Mouse (Mus musculus): ENCODE results near the gene Dusp14.

Dusp14 gene

GRCm38 (mm10) chr11:84067720-84068190, 1.3 kb downstream of the Dusp14 start:
- in situ Hi-C loops (cut with MboI; ENCODE audit: unreplicated experiment in 2 of 2) = no loop called here

- in situ Hi-C loops (cut with MboI; ENCODE audit: unreplicated experiment in 2 of 2) = no loop called here
Observed at GRCm38 (mm10) chr11:84066927-84067645, 2.0 kb downstream of the Dusp14 start.

GRCm38 (mm10) chr11:84066071-84066481, 3.0 kb downstream of the Dusp14 start:
- in situ Hi-C loops (cut with MboI; ENCODE audit: unreplicated experiment in 2 of 2) = no loop called here

GRCm38 (mm10) chr11:84063631-84064209, 5.3 kb downstream of the Dusp14 start:
- in situ Hi-C loops (cut with MboI; ENCODE audit: unreplicated experiment in 2 of 2) = no loop called here

GRCm38 (mm10) chr11:84062805-84063204, 6.3 kb downstream of the Dusp14 start:
- in situ Hi-C loops (cut with MboI; ENCODE audit: unreplicated experiment in 2 of 2) = no loop called here

GRCm38 (mm10) chr11:84061881-84062280, 7.2 kb downstream of the Dusp14 start:
- in situ Hi-C loops (cut with MboI; ENCODE audit: unreplicated experiment in 2 of 2) = no loop called here

GRCm38 (mm10) chr11:84060635-84061034, 8.4 kb downstream of the Dusp14 start:
- in situ Hi-C loops (cut with MboI; ENCODE audit: unreplicated experiment in 2 of 2) = no loop called here

GRCm38 (mm10) chr11:84059784-84060183, 9.3 kb downstream of the Dusp14 start:
- in situ Hi-C loops (cut with MboI; ENCODE audit: unreplicated experiment in 2 of 2) = no loop called here

- in situ Hi-C loops (cut with MboI; ENCODE audit: unreplicated experiment in 2 of 2) = no loop called here
Observed at GRCm38 (mm10) chr11:84057418-84057817, 11.6 kb downstream of the Dusp14 start.

GRCm38 (mm10) chr11:84053524-84054163, 15.4 kb downstream of the Dusp14 start:
- in situ Hi-C loops (cut with MboI; ENCODE audit: unreplicated experiment in 2 of 2) = no loop called here

GRCm38 (mm10) chr11:84053055-84053454, 16.0 kb downstream of the Dusp14 start:
- in situ Hi-C loops (cut with MboI; ENCODE audit: unreplicated experiment in 2 of 2) = no loop called here

GRCm38 (mm10) chr11:84048411-84048810, 20.6 kb downstream of the Dusp14 start:
- in situ Hi-C loops (cut with MboI; ENCODE audit: unreplicated experiment in 2 of 2) = no loop called here

- in situ Hi-C loops (cut with MboI; ENCODE audit: unreplicated experiment in 2 of 2) = no loop called here
Observed at GRCm38 (mm10) chr11:84047270-84047669, 21.8 kb downstream of the Dusp14 start.

GRCm38 (mm10) chr11:84044988-84045387, 24.1 kb downstream of the Dusp14 start:
- in situ Hi-C loops (cut with MboI; ENCODE audit: unreplicated experiment in 2 of 2) = no loop called here

GRCm38 (mm10) chr11:84042808-84043762, 26.0 kb downstream of the Dusp14 start:
- in situ Hi-C loops (cut with MboI; ENCODE audit: unreplicated experiment in 2 of 2) = no loop called here

GRCm38 (mm10) chr11:84040621-84041020, 28.4 kb downstream of the Dusp14 start:
- in situ Hi-C loops (cut with MboI; ENCODE audit: unreplicated experiment in 2 of 2) = no loop called here

- in situ Hi-C loops (cut with MboI; ENCODE audit: unreplicated experiment in 2 of 2) = no loop called here
Observed at GRCm38 (mm10) chr11:84033671-84034070, 35.4 kb downstream of the Dusp14 start.

GRCm38 (mm10) chr11:84032559-84032958, 36.5 kb downstream of the Dusp14 start:
- in situ Hi-C loops (cut with MboI; ENCODE audit: unreplicated experiment in 2 of 2) = no loop called here

GRCm38 (mm10) chr11:84031971-84032370, 37.1 kb downstream of the Dusp14 start:
- in situ Hi-C loops (cut with MboI; ENCODE audit: unreplicated experiment in 2 of 2) = no loop called here

GRCm38 (mm10) chr11:84028271-84029028, 40.6 kb downstream of the Dusp14 start:
- in situ Hi-C loops (cut with MboI; ENCODE audit: unreplicated experiment in 2 of 2) = loop anchor here in 1 of 2 experiments (10.0 kb wide), 1 partner anchor 224 kb away; no protein-coding TSS in a partner anchor

Measured in v-Abl transformed pro-B cells (cell line).